Mouse (Mus musculus): ENCODE results near the gene Mthfd1l. TPM values are rescaled to one million over a fixed set of nuclear protein-coding genes. Genes with fewer than 3 reads are reported as not detected.

Gene Mthfd1l
- polyA plus RNA-seq, 1 experiment from 2014 or later, result 5.2 TPM

- Histone ChIP-seq H3K27me3 (no peaks in the 10 kb centered on the region), H3K9me3 (replicated peaks) (no peaks in the 10 kb centered on the region), H3K9ac (no peak overlapping the region), H3K4me2 (no peak overlapping the region), H3K36me3 (ENCODE audit: poor library complexity, severe bottlenecking) (no peaks in the 10 kb centered on the region), H3K4me3 (no peak overlapping the region), H3K4me1 (no peaks in the 10 kb centered on the region), H3K27ac (no peak overlapping the region)
- no peak for ATAC-seq
- WGBS, result 83% methylated on average over 19 of the region's 19 CpGs
Measured at GRCm38 (mm10) chr10:4053278-4054061, 80.6 kb downstream of the Mthfd1l start.

- no peak overlapping the region for H3K4me3 ChIP-seq
- ATAC-seq, result no peak
- no peak overlapping the region for H3K9ac ChIP-seq
- H3K27ac ChIP-seq, result no peak overlapping the region
- 100% methylated on average over 1 of the region's 1 CpGs for WGBS
- H3K9me3 ChIP-seq (replicated peaks), result no peaks in the 10 kb centered on the region
- no peak overlapping the region for H3K4me2 ChIP-seq
- no peaks in the 10 kb centered on the region for H3K27me3 ChIP-seq
- no peaks in the 10 kb centered on the region for H3K4me1 ChIP-seq
- no peaks in the 10 kb centered on the region for H3K36me3 ChIP-seq (ENCODE audit: poor library complexity, severe bottlenecking)
Measured at GRCm38 (mm10) chr10:4054589-4054988, 81.7 kb downstream of the Mthfd1l start.

- Histone ChIP-seq H3K4me3 (no peak overlapping the region), H3K36me3 (ENCODE audit: poor library complexity, severe bottlenecking) (no peaks in the 10 kb centered on the region), H3K9ac (no peak overlapping the region), H3K4me1 (no peaks in the 10 kb centered on the region), H3K27me3 (no peaks in the 10 kb centered on the region), H3K27ac (no peak overlapping the region), H3K9me3 (replicated peaks) (no peaks in the 10 kb centered on the region), H3K4me2 (no peak overlapping the region)
- 96% methylated on average over 3 of the region's 3 CpGs for WGBS
- ATAC-seq, result no peak
Measured at GRCm38 (mm10) chr10:4057397-4057796, 84.5 kb downstream of the Mthfd1l start.

GRCm38 (mm10) chr10:4057832-4058231, 84.9 kb downstream of the Mthfd1l start:
- WGBS, result 82% methylated on average over 5 of the region's 5 CpGs
- no peaks in the 10 kb centered on the region for H3K9me3 ChIP-seq (replicated peaks)
- H3K27me3 ChIP-seq, result no peaks in the 10 kb centered on the region
- no peaks in the 10 kb centered on the region for H3K4me1 ChIP-seq
- no peak overlapping the region for H3K27ac ChIP-seq
- no peak overlapping the region for H3K4me3 ChIP-seq
- ATAC-seq, result no peak
- H3K4me2 ChIP-seq, result no peak overlapping the region
- no peak overlapping the region for H3K9ac ChIP-seq
- no peaks in the 10 kb centered on the region for H3K36me3 ChIP-seq (ENCODE audit: poor library complexity, severe bottlenecking)

GRCm38 (mm10) chr10:4061071-4061987, 88.4 kb downstream of the Mthfd1l start:
- no peak for ATAC-seq
- Histone ChIP-seq H3K27ac (no peak overlapping the region), H3K4me2 (no peak overlapping the region), H3K9me3 (replicated peaks) (no peaks in the 10 kb centered on the region), H3K9ac (no peak overlapping the region), H3K36me3 (ENCODE audit: poor library complexity, severe bottlenecking) (no peaks in the 10 kb centered on the region), H3K4me1 (0 out of 2 replicates have a peak, but pooled peaks cover 5% of the 10 kb centered on the region), H3K4me3 (no peak overlapping the region), H3K27me3 (no peaks in the 10 kb centered on the region)
- 90% methylated on average over 11 of the region's 11 CpGs for whole genome bisulfite sequencing

- no peak overlapping the region for H3K4me2 ChIP-seq
- no peaks in the 10 kb centered on the region for H3K27me3 ChIP-seq
- no peaks in the 10 kb centered on the region for H3K36me3 ChIP-seq (ENCODE audit: poor library complexity, severe bottlenecking)
- 63% methylated on average over 4 of the region's 4 CpGs for WGBS
- H3K4me1 ChIP-seq, result 0 out of 2 replicates have a peak, but pooled peaks cover 5% of the 10 kb centered on the region
- H3K27ac ChIP-seq, result no peak overlapping the region
- no peak overlapping the region for H3K9ac ChIP-seq
- ATAC-seq, result peak; percentile 21; the same call in 1 of the 2 replicates
- no peak overlapping the region for H3K4me3 ChIP-seq
- H3K9me3 ChIP-seq (replicated peaks), result no peaks in the 10 kb centered on the region
Measured at GRCm38 (mm10) chr10:4063537-4063936, 90.6 kb downstream of the Mthfd1l start.

GRCm38 (mm10) chr10:4065295-4066084, 92.6 kb downstream of the Mthfd1l start:
- Histone ChIP-seq H3K9me3 (replicated peaks) (no peaks in the 10 kb centered on the region), H3K27ac (no peak overlapping the region), H3K4me1 (0 out of 2 replicates have a peak, but pooled peaks cover 5% of the 10 kb centered on the region), H3K4me3 (no peak overlapping the region), H3K27me3 (no peaks in the 10 kb centered on the region), H3K4me2 (no peak overlapping the region), H3K9ac (no peak overlapping the region), H3K36me3 (ENCODE audit: poor library complexity, severe bottlenecking) (no peaks in the 10 kb centered on the region)
- WGBS, result 69% methylated on average over 15 of the region's 15 CpGs
- no peak for ATAC-seq

- no peaks in the 10 kb centered on the region for H3K9me3 ChIP-seq (replicated peaks)
- no peak for ATAC-seq
Measured at GRCm38 (mm10) chr10:4069258-4069826, 96.4 kb downstream of the Mthfd1l start.

GRCm38 (mm10) chr10:4070061-4070460, 97.1 kb downstream of the Mthfd1l start:
- H3K36me3 ChIP-seq (ENCODE audit: poor library complexity, severe bottlenecking), result no peaks in the 10 kb centered on the region
- no peak for ATAC-seq
- H3K4me3 ChIP-seq, result no peak overlapping the region
- no peak overlapping the region for H3K4me2 ChIP-seq
- H3K27ac ChIP-seq, result no peak overlapping the region
- no peaks in the 10 kb centered on the region for H3K9me3 ChIP-seq (replicated peaks)
- no peaks in the 10 kb centered on the region for H3K27me3 ChIP-seq
- 85% methylated on average over 7 of the region's 7 CpGs for WGBS
- peaks cover 13% of the 10 kb centered on the region; the same call in 1 of the 2 replicates for H3K4me1 ChIP-seq
- no peak overlapping the region for H3K9ac ChIP-seq

More at GRCm38 (mm10) chr10:4069258-4069826, 96.4 kb downstream of the Mthfd1l start:
- H3K4me1 ChIP-seq, result peaks cover 13% of the 10 kb centered on the region; the same call in 1 of the 2 replicates
- H3K27ac ChIP-seq, result no peak overlapping the region
- H3K27me3 ChIP-seq, result no peaks in the 10 kb centered on the region
- H3K9ac ChIP-seq, result no peak overlapping the region
- H3K4me2 ChIP-seq, result no peak overlapping the region
- no peaks in the 10 kb centered on the region for H3K36me3 ChIP-seq (ENCODE audit: poor library complexity, severe bottlenecking)
- H3K4me3 ChIP-seq, result no peak overlapping the region
- 90% methylated on average over 7 of the region's 7 CpGs for WGBS

- H3K4me1 ChIP-seq, result peaks cover 9% of the 10 kb centered on the region; the same call in 1 of the 2 replicates
- no peak overlapping the region for H3K9ac ChIP-seq
- no peaks in the 10 kb centered on the region for H3K27me3 ChIP-seq
- peak overlapping the region; percentile 40; the same call in 1 of the 2 replicates for H3K27ac ChIP-seq
- no peaks in the 10 kb centered on the region for H3K36me3 ChIP-seq (ENCODE audit: poor library complexity, severe bottlenecking)
- no peak overlapping the region for H3K4me2 ChIP-seq
- ATAC-seq, result peak; percentile 68
- H3K9me3 ChIP-seq (replicated peaks), result no peaks in the 10 kb centered on the region
- no peak overlapping the region for H3K4me3 ChIP-seq
- WGBS, result 83% methylated on average over 8 of the region's 8 CpGs
Measured at GRCm38 (mm10) chr10:4071069-4071844, 98.3 kb downstream of the Mthfd1l start.

Data from forebrain, embryonic 13.5 days (tissue).